Mouse (Mus musculus): ENCODE measurements at regions not wholly inside any gene's neighbourhood (a gene's known extent, or its start where the extent isn't known, plus 50 kb on each side); places are given as distances from the start of the nearest gene placed in this dataset.

- DNase-seq: peak; percentile 17 to 29
Measured at GRCm38 (mm10) chr12:30647511-30647910, 63.3 kb downstream of the Tmem18 start.

- DNase-seq: no peak
Measured at GRCm38 (mm10) chr12:30651506-30651905, 67.3 kb downstream of the Tmem18 start.

- no peak for DNase-seq
Measured at GRCm38 (mm10) chr12:30654347-30655075, 70.3 kb downstream of the Tmem18 start.

GRCm38 (mm10) chr12:30655076-30655421 lies 70.8 kb downstream of the Tmem18 start:
- no peak for DNase-seq

- DNase-seq: no peak
Measured at GRCm38 (mm10) chr12:30678826-30679225, 94.6 kb downstream of the Tmem18 start.

- no peak for DNase-seq
Measured at GRCm38 (mm10) chr12:30690038-30690437, 105.8 kb downstream of the Tmem18 start.

GRCm38 (mm10) chr12:30693540-30693939 lies 109.3 kb downstream of the Tmem18 start:
- no peak for DNase-seq

- no peak for DNase-seq
Measured at GRCm38 (mm10) chr12:30698256-30698655, 114.0 kb downstream of the Tmem18 start.

GRCm38 (mm10) chr12:30703691-30704090 lies 119.5 kb downstream of the Tmem18 start:
- DNase-seq: no peak

- no peak for DNase-seq
Measured at GRCm38 (mm10) chr12:30707271-30707670, 123.0 kb downstream of the Tmem18 start.

GRCm38 (mm10) chr12:30708635-30709181 lies 124.5 kb downstream of the Tmem18 start:
- DNase-seq: no peak

- DNase-seq: no peak
Measured at GRCm38 (mm10) chr12:30710554-30710953, 126.3 kb downstream of the Tmem18 start.

- no peak for DNase-seq
Measured at GRCm38 (mm10) chr12:30726747-30727146, 142.5 kb downstream of the Tmem18 start.

GRCm38 (mm10) chr12:30729437-30729836 lies 145.2 kb downstream of the Tmem18 start:
- no peak for DNase-seq

- DNase-seq: no peak
Measured at GRCm38 (mm10) chr12:30767621-30768020, 116.5 kb upstream of the Alkal2 start.

- DNase-seq: no peak
Measured at GRCm38 (mm10) chr12:30793371-30793770, 90.8 kb upstream of the Alkal2 start.

- no peak for DNase-seq
Measured at GRCm38 (mm10) chr12:30816096-30816495, 68.0 kb upstream of the Alkal2 start.

- DNase-seq: no peak
Measured at GRCm38 (mm10) chr12:30831383-30831782, 52.7 kb upstream of the Alkal2 start.

All from kidney, adult 8-10 months (tissue).